Mouse (Mus musculus) intestine, postnatal 0 days (tissue): Measurements from ENCODE around the gene Nr6a1. TPM values are rescaled to one million over a fixed set of nuclear protein-coding genes. Genes with fewer than 3 reads are reported as not detected.

ENCODE experiments used
- ATAC-seq: fragments of 200-750 bp; cut with Nextera tagmentation; 2 replicates; pipeline ENCODE4 v1.8.0; 2017; ENCODE audit warnings: mild to moderate bottlenecking, moderate TSS enrichment, moderate library complexity
- H3K27ac ChIP-seq: fragments of 300-500 bp; sonication (generic); 2 replicates; pipeline ENCODE4 v1.5.1; 2014; ENCODE audit warnings: mild to moderate bottlenecking, low read depth, low read length, moderate library complexity
- H3K27me3 ChIP-seq: fragments of 300-500 bp; sonication (generic); replicated peaks from 2 replicates; pipeline ENCODE4 v1.6.1; 2014; ENCODE audit warnings: low read length, mixed read lengths; ENCODE audit not compliant: control insufficient read depth, insufficient read depth
- H3K36me3 ChIP-seq: fragments of 300-500 bp; sonication (generic); 2 replicates; pipeline ENCODE4 v1.6.1; 2014; ENCODE audit warnings: mild to moderate bottlenecking, moderate library complexity; ENCODE audit not compliant: control insufficient read depth, insufficient read depth
- H3K4me1 ChIP-seq: fragments of 300-500 bp; sonication (generic); replicated peaks from 2 replicates; pipeline ENCODE4 v1.6.1; 2014; ENCODE audit warnings: antibody characterized with exemption, low read length, mixed read lengths; ENCODE audit not compliant: control insufficient read depth, insufficient read depth
- H3K4me2 ChIP-seq: fragments of 300-500 bp; sonication (generic); replicated peaks from 2 replicates; pipeline ENCODE4 v1.6.1; 2014; ENCODE audit warnings: low read depth, mild to moderate bottlenecking, moderate library complexity
- H3K4me3 ChIP-seq: fragments of 300-500 bp; sonication (generic); 2 replicates; pipeline ENCODE4 v1.5.1; 2014; ENCODE audit warnings: low read depth, low read length
- H3K9ac ChIP-seq: fragments of 300-500 bp; sonication (generic); 2 replicates; pipeline ENCODE4 v1.6.1; 2014; ENCODE audit warnings: mild to moderate bottlenecking, low read depth, low read length
- H3K9me3 ChIP-seq: fragments of 300-500 bp; sonication (generic); 2 replicates; pipeline ENCODE4 v1.6.1; 2016; ENCODE audit warnings: mixed run types; ENCODE audit not compliant: control insufficient read depth
- CTCF ChIP-seq: sonication (generic); IDR thresholded peaks from 2 replicates; pipeline ENCODE4 v1.5.1; 2016; ENCODE audit warnings: low read depth, mild to moderate bottlenecking, control low read depth, antibody characterized with exemption, moderate library complexity
- WGBS: fragments of 180-500 bp; shearing (Covaris S2); extraction: QIAGEN DNeasy Blood & Tissue Kit; methylation state at CpG from one replicate; pipeline ENCODE4 v1.1.7; 2014; 5-methylcytosine and 5-hydroxymethylcytosine counted together
- polyA plus RNA-seq: library from polyadenylated mRNA; unstranded; fragments of >200 nt; fragmentation: Nextera tagmentation; extraction: Ambion mirVana; gene quantifications from 2 replicates; pipeline ENCODE4 v1.2.1, GENCODE M21; 2015

Nr6a1 gene
- polyA plus RNA-seq, 1 experiment from 2014 or later: 1.7 TPM

DNA sequence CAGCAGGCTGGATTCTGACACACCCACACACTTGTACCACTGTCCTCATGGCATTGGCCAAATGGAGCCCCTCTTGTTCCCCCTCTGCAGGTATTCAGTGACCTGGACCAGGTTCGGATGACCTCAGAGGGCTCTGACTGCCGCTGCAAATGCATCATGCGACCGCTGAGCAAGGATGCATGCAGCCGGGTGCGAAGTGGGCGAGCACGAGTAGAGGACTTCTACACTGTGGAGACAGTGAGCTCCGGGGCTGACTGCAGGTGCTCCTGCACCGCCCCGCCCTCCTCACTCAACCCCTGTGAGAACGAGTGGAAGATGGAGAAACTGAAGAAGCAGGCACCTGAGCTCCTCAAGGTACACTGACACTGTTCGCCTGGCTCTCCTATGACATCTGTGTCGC, 13.9 kb upstream of the Nr6a1 start:
- no peak for ATAC-seq
- 69% methylated on average over 14 of the region's 14 CpGs for WGBS

DNA sequence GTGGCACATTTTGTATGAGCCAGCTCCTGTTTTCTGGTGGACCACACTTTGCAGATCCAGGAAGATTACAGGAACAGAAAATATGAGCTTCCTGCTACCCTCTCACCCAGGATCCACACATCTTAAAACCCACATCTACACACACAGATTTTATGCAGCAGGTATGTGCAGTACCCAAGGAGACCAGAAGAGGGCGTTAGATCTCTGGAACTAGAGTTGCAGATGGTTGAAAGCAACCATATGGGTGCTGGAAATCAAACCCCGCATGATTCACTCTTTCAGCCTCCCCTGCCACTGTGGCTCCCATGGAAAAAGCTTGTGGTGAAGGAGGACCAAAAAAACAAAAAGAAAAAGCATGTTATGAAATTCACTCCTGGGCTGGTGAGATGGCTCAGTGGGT, 11.6 kb upstream of the Nr6a1 start:
- no peak overlapping the region for H3K27ac ChIP-seq
- H3K4me1 ChIP-seq: no peaks in the 10 kb centered on the region
- H3K27me3 ChIP-seq: no peaks in the 10 kb centered on the region
- H3K9me3 ChIP-seq: no peaks in the 10 kb centered on the region
- peak; percentile 35; the same call in 1 of the 2 replicates for TF ChIP-seq CTCF
- no peaks in the 10 kb centered on the region for H3K36me3 ChIP-seq
- H3K9ac ChIP-seq: no peak overlapping the region
- no peak overlapping the region for H3K4me3 ChIP-seq
- ATAC-seq: no peak
- no peak overlapping the region for H3K4me2 ChIP-seq
- 79% methylated on average over 2 of the region's 2 CpGs for WGBS

More for the DNA sequence above, 13.9 kb upstream of the Nr6a1 start:
- H3K4me2 ChIP-seq: no peak overlapping the region
- no peak overlapping the region for H3K27ac ChIP-seq
- H3K27me3 ChIP-seq: no peaks in the 10 kb centered on the region
- no peak overlapping the region for H3K9ac ChIP-seq
- no peaks in the 10 kb centered on the region for H3K36me3 ChIP-seq
- no peaks in the 10 kb centered on the region for H3K9me3 ChIP-seq
- no peak overlapping the region for H3K4me3 ChIP-seq
- H3K4me1 ChIP-seq: no peaks in the 10 kb centered on the region
- no peak for TF ChIP-seq CTCF

DNA sequence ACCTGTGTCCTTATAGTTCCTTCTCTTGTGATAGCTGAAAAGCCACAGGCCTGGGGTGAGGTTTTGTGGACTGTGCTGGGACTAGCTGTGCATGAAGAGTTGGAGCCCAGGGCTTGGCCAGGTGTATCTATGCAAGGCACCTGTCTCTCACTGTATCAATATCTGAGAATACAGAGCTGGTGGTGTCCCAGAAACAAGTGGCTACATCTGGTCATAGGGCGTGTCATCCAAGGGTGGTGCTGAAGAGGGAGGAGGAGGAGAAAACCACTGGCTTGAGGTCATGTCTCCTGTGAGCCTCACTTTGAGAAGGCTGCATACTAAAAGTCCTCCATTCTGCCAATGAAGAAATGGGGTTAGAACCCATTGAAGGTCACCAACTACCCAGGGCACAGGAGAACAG, 10.5 kb upstream of the Nr6a1 start:
- no peaks in the 10 kb centered on the region for H3K27me3 ChIP-seq
- WGBS: 88% methylated on average over 1 of the region's 1 CpGs
- no peak for TF ChIP-seq CTCF
- no peak for ATAC-seq
- H3K36me3 ChIP-seq: no peaks in the 10 kb centered on the region
- H3K4me2 ChIP-seq: no peak overlapping the region
- H3K4me1 ChIP-seq: no peaks in the 10 kb centered on the region
- H3K4me3 ChIP-seq: no peak overlapping the region
- no peak overlapping the region for H3K9ac ChIP-seq
- H3K9me3 ChIP-seq: no peaks in the 10 kb centered on the region
- no peak overlapping the region for H3K27ac ChIP-seq

DNA sequence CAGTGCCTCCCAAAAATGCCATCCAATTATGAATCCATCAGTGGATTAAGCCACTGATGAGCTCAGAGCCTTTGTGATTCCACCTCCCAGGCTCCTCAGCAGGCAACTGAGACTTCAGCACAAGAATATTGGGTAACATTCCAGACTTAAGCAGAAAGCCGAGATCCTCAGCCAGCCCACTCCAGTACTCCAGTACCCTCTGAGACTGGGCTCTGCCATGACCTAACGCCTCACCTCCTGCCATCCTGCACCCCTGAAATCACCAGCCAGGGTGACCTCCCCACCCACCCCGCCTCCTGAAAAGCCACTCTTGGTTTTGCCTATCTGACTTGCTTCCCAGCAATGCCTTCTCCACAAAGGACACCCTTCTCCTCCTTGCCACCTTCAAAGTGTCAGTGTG, 9.9 kb upstream of the Nr6a1 start:
- no peaks in the 10 kb centered on the region for H3K27me3 ChIP-seq
- H3K27ac ChIP-seq: no peak overlapping the region
- no peaks in the 10 kb centered on the region for H3K36me3 ChIP-seq
- no peak for TF ChIP-seq CTCF
- ATAC-seq: no peak
- H3K9me3 ChIP-seq: no peaks in the 10 kb centered on the region
- no peak overlapping the region for H3K4me2 ChIP-seq
- WGBS: 78% methylated on average over 3 of the region's 3 CpGs
- H3K9ac ChIP-seq: no peak overlapping the region
- H3K4me1 ChIP-seq: no peaks in the 10 kb centered on the region
- no peak overlapping the region for H3K4me3 ChIP-seq

DNA sequence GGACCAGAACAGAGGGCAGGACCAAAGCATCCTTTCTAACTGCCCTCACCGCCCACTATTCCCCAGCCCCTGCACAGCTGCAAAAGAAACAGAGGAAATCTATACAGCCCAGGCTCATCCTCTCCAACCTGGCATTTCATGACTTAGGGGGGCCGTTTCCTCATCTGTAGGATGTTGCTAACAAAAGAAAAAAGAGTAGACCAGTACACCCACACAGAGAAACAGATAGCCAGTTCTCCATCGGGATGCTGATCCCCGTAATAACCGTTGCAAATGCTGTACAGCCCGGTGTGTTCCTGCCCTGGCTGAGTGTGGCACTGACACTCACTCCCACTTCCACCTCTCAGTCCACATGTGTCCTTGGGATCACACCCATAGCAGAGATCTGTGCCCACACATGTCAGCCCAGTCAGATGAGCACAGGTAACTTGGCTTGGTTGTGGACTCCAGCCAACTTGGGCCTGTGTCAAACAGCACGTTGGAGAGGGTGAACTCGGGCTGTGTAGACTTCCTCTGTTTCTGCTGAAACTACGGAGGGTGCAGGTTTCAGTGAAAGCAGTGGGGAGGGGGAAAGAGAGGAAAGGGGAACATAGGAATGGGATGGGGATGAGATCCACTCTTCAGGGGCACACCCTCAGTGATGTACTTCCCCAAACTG, 9.4 kb upstream of the Nr6a1 start:
- no peak overlapping the region for H3K27ac ChIP-seq
- H3K4me3 ChIP-seq: no peak overlapping the region
- H3K36me3 ChIP-seq: no peaks in the 10 kb centered on the region
- no peak for TF ChIP-seq CTCF
- H3K4me1 ChIP-seq: no peaks in the 10 kb centered on the region; the same call in 1 of the 2 replicates
- H3K4me2 ChIP-seq: no peak overlapping the region
- ATAC-seq: no peak
- H3K9ac ChIP-seq: no peak overlapping the region
- no peaks in the 10 kb centered on the region for H3K27me3 ChIP-seq
- no peaks in the 10 kb centered on the region for H3K9me3 ChIP-seq
- WGBS: 72% methylated on average over 9 of the region's 9 CpGs

DNA sequence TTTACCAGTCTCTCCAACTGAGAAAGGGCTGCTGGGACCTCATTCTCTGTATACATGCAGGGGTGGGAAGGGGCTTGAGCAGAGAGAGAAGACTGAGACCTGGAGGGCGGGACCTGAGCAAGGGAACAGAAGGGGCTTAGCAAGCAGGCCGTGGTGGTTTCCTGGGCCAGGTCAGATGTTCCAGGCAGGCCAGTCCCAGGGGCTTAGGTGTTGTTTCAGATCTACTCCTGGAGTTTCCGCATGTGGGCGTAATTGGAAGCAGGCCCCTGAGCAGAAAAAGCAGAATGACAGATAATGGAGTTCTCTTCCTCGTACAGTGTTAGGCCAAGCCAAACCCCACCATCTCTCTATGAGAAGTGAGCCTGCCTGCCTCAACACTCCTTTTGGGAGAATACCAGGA, 7.4 kb upstream of the Nr6a1 start:
- Histone ChIP-seq H3K36me3 (no peaks in the 10 kb centered on the region), H3K9me3 (no peaks in the 10 kb centered on the region), H3K27ac (no peak overlapping the region), H3K4me2 (no peak overlapping the region), H3K4me1 (no peaks in the 10 kb centered on the region; the same call in 1 of the 2 replicates), H3K4me3 (no peak overlapping the region), H3K27me3 (no peaks in the 10 kb centered on the region), H3K9ac (no peak overlapping the region)
- TF ChIP-seq CTCF: no peak
- no peak for ATAC-seq
- WGBS: 72% methylated on average over 5 of the region's 5 CpGs
